Mouse (Mus musculus) T-helper 17 cell (primary cell): ENCODE measurements around the gene A830018L16Rik.

Experiments used
- in situ Hi-C, 2 experiments: fragments of 300-600 bp; cut with MboI, MseI; formaldehyde crosslinking; loops; 1 replicate in 1 of 2; 2 replicates in 1 of 2; pipeline ENCODE4 v1.15.1; 2025; ENCODE audit warnings: high pct_unique_total_duplicates in 2 of 2

A830018L16Rik gene

GRCm38 (mm10) chr1:11650137-11650536, 236.2 kb downstream of the A830018L16Rik start:
- in situ Hi-C loops = no loop called here

DNA sequence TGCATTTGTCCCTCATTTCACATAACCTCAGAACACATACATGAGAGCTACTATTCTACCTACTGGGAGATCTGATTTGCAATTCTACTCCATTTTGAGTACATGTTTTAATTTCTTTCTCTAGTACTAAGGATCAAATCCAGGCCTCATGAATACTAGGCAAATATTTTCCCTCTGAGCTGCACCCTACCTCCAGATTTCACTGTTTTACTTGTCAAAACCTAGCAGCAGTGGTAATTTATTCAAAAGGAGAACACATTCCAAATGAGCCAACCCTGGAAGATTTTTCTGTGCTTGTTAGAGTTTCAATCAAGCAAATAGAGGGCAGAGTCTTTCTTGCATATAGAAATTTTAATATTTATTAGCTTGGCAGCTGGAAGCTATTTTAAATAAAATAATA, 238.9 kb downstream of the A830018L16Rik start:
- in situ Hi-C loops = no loop called here

- in situ Hi-C loops = loop anchor here in 1 of 2 experiments (5.0 kb wide), 1 partner anchor 1180 kb away; no protein-coding TSS in a partner anchor
Measured at GRCm38 (mm10) chr1:11657341-11658060, 243.6 kb downstream of the A830018L16Rik start.

DNA sequence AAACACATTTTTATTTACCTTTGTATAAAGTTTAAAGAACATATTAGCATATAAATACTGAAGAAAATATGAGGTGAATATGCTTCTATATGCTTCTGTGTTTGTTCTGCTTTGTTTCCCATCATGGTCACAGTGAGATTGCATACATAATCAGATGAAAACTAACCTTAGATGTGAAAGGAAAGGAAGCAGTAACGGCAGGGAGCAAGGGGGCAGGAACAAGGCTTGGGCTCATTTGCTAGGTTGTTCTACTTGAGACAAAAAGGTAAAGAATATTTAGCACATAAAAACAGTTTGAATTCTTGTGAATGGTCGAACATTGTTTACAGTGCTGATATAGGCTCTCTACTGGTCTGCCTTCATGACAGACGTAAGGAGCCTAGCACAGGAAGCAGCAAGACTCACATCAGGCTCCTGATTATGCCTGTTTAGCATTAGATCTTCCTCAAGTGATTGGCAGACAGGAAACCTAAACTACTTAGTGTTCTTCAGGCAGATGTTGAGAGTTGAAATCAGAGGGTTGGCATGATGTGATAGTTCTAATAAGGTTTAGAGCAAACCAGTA, 244.2 kb downstream of the A830018L16Rik start:
- in situ Hi-C loops = loop anchor here in 1 of 2 experiments (5.0 kb wide), 1 partner anchor 1179 kb away; no protein-coding TSS in a partner anchor

DNA sequence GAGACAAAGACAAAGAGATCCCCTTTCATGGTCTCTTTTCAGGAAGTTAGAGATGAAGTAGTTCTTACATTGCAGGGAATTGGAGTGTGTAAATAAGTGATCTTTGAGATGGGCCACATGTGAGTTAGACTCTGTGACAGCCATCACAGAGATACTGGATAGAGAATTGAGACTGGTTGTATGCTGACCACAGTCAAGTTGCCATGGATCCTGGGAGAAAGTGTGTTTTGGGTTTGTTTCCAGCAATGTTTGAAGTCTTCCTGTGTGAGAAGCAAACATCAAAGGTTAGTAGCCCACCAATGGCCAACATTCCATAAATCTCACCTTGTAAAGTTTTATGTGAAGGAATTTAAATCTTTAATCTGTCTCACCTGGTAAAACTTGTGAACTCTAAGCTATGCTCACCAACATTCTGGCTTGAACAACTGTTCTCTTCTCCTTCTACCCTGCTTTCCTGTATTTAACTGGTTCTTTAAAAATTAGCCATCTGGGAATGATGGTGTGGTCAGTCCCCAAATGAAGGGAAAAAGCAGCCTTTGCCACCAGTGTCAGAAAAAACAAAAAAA, 330.9 kb downstream of the A830018L16Rik start:
- in situ Hi-C loops = loop anchor here in 1 of 2 experiments (5.0 kb wide), 2 partner anchors 43 to 72 kb away; no protein-coding TSS in a partner anchor

DNA sequence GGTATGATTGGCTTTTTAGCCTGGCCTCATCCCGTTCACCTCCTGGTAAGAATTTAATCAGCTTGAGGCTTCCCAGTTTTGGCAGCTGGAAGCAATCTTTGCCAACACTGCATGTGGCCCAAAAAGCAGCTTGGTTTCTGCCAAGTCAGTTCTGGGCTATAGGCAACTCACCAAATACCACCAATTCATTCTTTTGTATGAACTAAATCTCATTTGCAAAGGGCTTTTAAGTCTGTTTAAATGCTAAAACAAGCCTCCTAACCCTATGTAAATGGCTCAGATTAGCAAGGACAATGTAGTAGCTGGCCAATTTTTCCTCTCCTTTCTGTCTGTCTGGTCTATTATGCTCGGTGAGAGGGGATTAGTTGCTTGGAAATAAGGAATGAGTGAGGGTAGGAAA, 334.5 kb downstream of the A830018L16Rik start:
- in situ Hi-C loops = no loop called here

DNA sequence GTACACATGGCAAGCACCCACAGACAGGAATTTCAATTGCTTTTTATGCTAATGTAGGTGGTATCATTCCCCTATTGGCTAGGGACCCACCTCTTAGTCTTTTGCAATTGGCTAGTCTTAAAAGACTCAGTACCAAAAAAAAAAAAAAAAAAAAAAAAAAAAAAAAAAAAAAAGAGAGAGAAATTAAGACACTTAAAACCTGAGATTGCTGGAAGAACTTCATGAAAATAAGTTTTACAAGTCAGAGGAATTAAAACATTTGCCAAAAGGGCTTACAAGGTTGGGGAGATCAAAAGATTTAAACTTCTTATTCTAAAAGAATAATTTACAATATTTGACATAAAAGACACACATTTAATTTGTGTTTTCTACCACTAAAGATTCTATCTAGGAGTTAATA, 336.2 kb downstream of the A830018L16Rik start:
- in situ Hi-C loops = no loop called here

GRCm38 (mm10) chr1:11750607-11751006, 336.7 kb downstream of the A830018L16Rik start:
- in situ Hi-C loops = no loop called here

DNA sequence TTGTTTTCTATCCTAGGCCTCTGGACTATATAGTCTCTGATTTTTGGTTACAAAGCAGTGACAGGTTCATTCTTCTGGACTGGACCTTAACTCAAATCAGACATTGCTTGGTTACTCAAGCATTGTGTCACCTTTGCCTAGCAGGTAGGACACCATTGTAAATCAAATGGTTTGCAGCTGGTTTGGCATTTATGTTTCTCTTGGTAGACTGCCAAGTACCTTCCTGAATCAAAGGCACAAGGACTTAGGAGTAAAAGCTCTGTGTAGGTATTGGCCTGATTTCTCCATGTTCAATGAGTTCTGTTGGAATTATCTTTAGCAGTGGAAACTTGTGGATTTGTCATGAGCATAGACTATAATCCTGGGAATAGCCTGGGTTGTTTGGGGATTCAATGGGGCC, 338.1 kb downstream of the A830018L16Rik start:
- in situ Hi-C loops = no loop called here

DNA sequence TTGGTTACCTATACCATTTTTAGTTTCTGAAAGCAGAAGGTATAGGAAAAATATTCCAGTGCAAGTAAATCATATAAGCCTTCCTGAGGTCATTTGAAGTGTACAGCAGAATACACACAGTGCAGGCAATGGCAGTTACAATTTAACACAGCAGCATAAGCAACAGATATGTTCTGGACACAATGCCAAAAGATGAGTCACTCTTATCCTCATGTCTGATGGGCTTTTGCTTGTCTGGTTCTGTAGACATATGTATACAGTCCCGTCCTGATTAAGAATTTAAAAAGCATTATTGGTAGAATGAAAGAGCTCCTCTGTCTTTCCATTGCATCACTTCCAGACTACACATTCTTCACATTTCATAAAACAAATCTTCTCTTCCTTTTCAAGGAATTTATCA, 374.4 kb downstream of the A830018L16Rik start:
- in situ Hi-C loops = no loop called here

DNA sequence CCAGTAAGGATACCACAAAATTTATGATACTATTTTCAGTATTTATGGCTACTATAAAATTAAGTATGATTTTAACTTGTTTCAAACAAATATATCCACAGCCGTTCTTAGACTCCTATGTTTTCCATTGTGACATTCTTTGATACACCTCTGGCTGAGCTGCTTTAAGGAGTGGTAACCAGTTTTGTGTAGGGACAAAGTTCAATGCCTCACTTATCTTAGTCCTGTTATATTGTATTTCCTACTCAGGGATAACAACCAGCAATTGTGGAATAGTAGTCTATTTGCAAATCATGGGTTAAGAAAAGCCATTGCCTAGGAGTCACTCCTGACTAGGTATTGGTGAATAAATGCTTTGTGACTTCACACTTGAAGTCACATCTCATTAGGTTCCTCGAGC, 378.9 kb downstream of the A830018L16Rik start:
- in situ Hi-C loops = no loop called here

GRCm38 (mm10) chr1:11795666-11796065, 381.8 kb downstream of the A830018L16Rik start:
- in situ Hi-C loops = no loop called here

DNA sequence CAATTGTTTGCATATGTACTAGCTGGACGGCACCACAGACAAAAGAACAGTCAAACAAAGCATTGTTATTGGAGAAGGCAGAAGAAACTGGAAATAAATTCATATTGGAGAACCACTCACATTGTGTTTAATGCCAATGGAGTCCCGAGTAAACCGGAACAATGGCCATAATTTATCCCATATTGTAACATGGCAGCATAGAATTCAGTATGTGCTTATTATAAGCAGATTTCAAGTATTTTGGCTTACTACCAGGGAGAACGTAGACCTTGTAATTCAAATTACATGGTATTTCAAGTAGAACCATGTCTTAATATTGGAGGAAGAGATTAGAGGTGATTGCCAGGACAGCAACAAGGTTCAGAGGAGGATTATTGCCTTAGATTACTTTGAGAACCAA, 458.9 kb downstream of the A830018L16Rik start:
- in situ Hi-C loops = no loop called here

GRCm38 (mm10) chr1:11873573-11873972, 459.7 kb downstream of the A830018L16Rik start:
- in situ Hi-C loops = no loop called here

DNA sequence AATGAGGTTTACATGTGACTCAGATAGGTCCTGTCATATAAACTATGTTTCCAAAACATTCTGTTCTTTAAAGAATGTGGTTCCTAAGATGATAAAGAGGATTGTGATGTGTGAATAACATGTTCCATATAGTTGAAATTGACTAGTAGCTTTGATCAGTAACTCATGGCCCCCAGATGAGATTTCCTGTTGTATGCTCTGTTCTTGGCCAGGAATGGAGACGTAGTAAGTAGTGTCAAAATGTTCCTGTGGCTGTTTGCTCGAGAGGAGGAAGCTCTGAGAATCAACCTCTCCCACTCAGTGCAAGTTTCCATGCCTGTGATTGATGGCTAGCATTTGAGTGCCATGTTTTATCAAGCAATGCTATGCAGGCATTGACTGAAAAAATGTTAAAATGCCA, 467.8 kb downstream of the A830018L16Rik start:
- in situ Hi-C loops = no loop called here

DNA sequence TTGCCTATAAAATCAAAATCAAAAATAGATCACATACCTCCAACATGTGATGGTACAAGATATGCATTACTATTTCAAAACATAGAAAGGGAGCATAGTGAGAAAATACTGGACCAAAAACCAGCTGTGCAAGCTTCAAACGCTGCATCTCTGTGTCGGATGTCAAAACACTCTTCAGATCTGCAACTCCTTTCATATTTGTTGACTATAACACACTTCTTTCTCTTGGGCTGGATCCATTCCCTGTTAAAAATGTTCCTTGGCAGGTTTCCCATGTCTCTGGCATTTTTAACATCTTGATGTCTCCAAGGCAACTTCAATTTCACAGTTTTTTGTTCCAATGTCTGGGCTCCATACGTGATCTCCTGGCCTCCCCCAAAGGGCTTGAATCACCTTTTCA, 481.8 kb downstream of the A830018L16Rik start:
- in situ Hi-C loops = no loop called here

- in situ Hi-C loops = no loop called here
Measured at GRCm38 (mm10) chr1:11915873-11916272, 502.0 kb downstream of the A830018L16Rik start.

- in situ Hi-C loops = no loop called here
Measured at GRCm38 (mm10) chr1:11936984-11937383, 523.1 kb downstream of the A830018L16Rik start.

DNA sequence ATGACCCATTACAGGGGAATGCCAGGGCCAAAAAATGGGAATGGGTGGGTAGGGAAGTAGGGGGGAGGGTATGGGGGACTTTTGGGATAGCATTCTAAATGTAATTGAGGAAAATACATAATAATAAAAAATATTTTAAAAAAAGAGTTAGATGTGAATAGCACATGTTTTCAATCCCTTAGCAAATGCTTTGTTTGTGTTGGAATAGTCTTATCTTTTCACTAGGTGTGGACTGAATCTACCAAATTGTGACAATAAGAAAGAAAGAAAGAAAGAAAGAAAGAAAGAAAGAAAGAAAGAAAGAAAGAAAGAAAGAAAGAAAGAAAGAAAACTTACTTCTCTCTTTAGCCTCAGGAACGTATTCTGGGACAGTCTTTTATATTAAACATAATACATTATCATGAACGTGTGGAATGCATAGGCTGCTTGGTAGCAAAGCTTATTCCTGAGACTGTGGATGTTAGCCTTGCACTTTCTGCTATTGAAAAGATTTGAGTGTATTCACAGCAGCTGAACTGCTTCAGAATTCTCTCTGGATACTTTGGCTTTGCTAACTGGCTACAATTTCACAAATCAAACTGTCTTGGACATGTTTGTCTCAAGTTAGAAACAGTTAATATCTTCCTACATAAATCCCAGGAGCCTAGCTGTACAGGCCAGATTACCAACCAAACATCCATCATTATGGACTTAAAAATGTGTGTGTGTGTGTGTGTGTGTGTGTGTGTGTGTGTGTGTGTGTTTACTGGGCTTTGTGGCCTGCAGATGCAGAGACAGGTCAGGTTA, 545.7 kb downstream of the A830018L16Rik start:
- in situ Hi-C loops = no loop called here

- in situ Hi-C loops = no loop called here
Measured at GRCm38 (mm10) chr1:11982590-11983136, 568.8 kb downstream of the A830018L16Rik start.

GRCm38 (mm10) chr1:11990011-11990410, 576.1 kb downstream of the A830018L16Rik start:
- in situ Hi-C loops = no loop called here
